Mouse (Mus musculus) frontal cortex, postnatal 36 days (tissue): ENCODE measurements around the gene Fanci.
A peak's percentile ranks its signal among the peaks of the same experiment; 100 is the strongest.

Source experiments
- DNase-seq, 2 experiments: peaks; one replicate each; pipeline ENCODE4 v3.0.0; 2022; ENCODE audit warnings: low spot score in 2 of 2

Fanci gene

GRCm38 (mm10) chr7:79391883-79392649, at the start of gene Fanci:
TSS of gene Fanci (plus strand) at chr7:79391929.
- peak; percentile 93 to 94 for DNase-seq

GRCm38 (mm10) chr7:79345902-79346301, 45.8 kb upstream of the Fanci start:
- DNase-seq: no peak

- DNase-seq: no peak
These were observed 45.1 kb upstream of the Fanci start for GRCm38 (mm10) chr7:79346555-79347075.

GRCm38 (mm10) chr7:79347108-79347813, 44.5 kb upstream of the Fanci start:
- DNase-seq: no peak

- DNase-seq: no peak
These were observed 42.9 kb upstream of the Fanci start for GRCm38 (mm10) chr7:79348816-79349215.

- peak; percentile 81 to 91 for DNase-seq
These were observed 41.9 kb upstream of the Fanci start for GRCm38 (mm10) chr7:79349738-79350386.

- DNase-seq: peak; percentile 85 to 95
These were observed 33.2 kb upstream of the Fanci start for GRCm38 (mm10) chr7:79358350-79359182.

GRCm38 (mm10) chr7:79359183-79359435, 32.6 kb upstream of the Fanci start:
- DNase-seq: peak in 1 of 2 experiments; percentile 66

GRCm38 (mm10) chr7:79360056-79360455, 31.7 kb upstream of the Fanci start:
- no peak for DNase-seq

GRCm38 (mm10) chr7:79362208-79362607, 29.5 kb upstream of the Fanci start:
- DNase-seq: peak in 1 of 2 experiments; percentile 62

- DNase-seq: no peak
These were observed 28.9 kb upstream of the Fanci start for GRCm38 (mm10) chr7:79362830-79363229.

- no peak for DNase-seq
These were observed 28.2 kb upstream of the Fanci start for GRCm38 (mm10) chr7:79363370-79364043.

GRCm38 (mm10) chr7:79368664-79369063, 23.1 kb upstream of the Fanci start:
- no peak for DNase-seq

GRCm38 (mm10) chr7:79369416-79369815, 22.3 kb upstream of the Fanci start:
- DNase-seq: no peak

- peak; percentile 77 for DNase-seq
These were observed 20.3 kb upstream of the Fanci start for GRCm38 (mm10) chr7:79371321-79371879.

GRCm38 (mm10) chr7:79374017-79374416, 17.7 kb upstream of the Fanci start:
- no peak for DNase-seq

- no peak for DNase-seq
These were observed 16.1 kb upstream of the Fanci start for GRCm38 (mm10) chr7:79375594-79375993.

- no peak for DNase-seq
These were observed 15.0 kb upstream of the Fanci start for GRCm38 (mm10) chr7:79376516-79377275.

GRCm38 (mm10) chr7:79386422-79387133, 5.2 kb upstream of the Fanci start, which contains the start of gene Rlbp1:
TSS of gene Rlbp1 (minus strand) at chr7:79387048.
- peak in 1 of 2 experiments; percentile 37 for DNase-seq
